In genomic region chr10:37319746-37320430, GRCm38 (mm10) we compare ENCODE assay signal across 17 mouse cellular contexts.
"Had no signal": no experiment of that assay in that cellular context is flagged by ENCODE, and none has a peak within 500 bp of the region (broad histone marks: within the 10 kb centered on the region; RNA-seq: fewer than 3 reads in every experiment).

No protein-coding gene starts in this region.

- H3K36me3 ChIP-seq: limb, embryonic 15.5 days; liver, embryonic 12.5 days; lung, embryonic 15.5 days; neural tube, embryonic 13.5 days; stomach, embryonic 15.5 days had no signal

- H3K27ac ChIP-seq: layer of hippocampus, adult 2 months; left cerebral cortex, adult 2 months; limb, embryonic 15.5 days; liver, embryonic 12.5 days; lung, embryonic 15.5 days; neural tube, embryonic 13.5 days; stomach, embryonic 15.5 days had no signal

- H3K4me3 ChIP-seq: layer of hippocampus, adult 2 months; left cerebral cortex, adult 2 months; limb, embryonic 15.5 days; liver, embryonic 12.5 days; lung, embryonic 15.5 days; neural tube, embryonic 13.5 days; stomach, embryonic 15.5 days had no signal

- H3K27me3 ChIP-seq: limb, embryonic 15.5 days; liver, embryonic 12.5 days; lung, embryonic 15.5 days; neural tube, embryonic 13.5 days; stomach, embryonic 15.5 days had no signal

- ATAC-seq: liver, embryonic 12.5 days had no signal

- H3K9me3 ChIP-seq: limb, embryonic 15.5 days; liver, embryonic 12.5 days; lung, embryonic 15.5 days; neural tube, embryonic 13.5 days; stomach, embryonic 15.5 days had no signal

- H3K9ac ChIP-seq: limb, embryonic 15.5 days; liver, embryonic 12.5 days; lung, embryonic 15.5 days; neural tube, embryonic 13.5 days; stomach, embryonic 15.5 days had no signal

- H3K4me1 ChIP-seq: liver, embryonic 12.5 days; lung, embryonic 15.5 days; stomach, embryonic 15.5 days had no signal

- DNase-seq: kidney, adult 9 months; kidney, postnatal 10 days; kidney, postnatal 4 days; lung, postnatal 14 days; midbrain, embryonic 14.5 days; retina, postnatal 1 day; right cerebral cortex, postnatal 4 days; spleen, adult 18-20 months; thymus, adult 2 months; thymus, postnatal 25 days had no signal

- H3K4me2 ChIP-seq: limb, embryonic 15.5 days; liver, embryonic 12.5 days; lung, embryonic 15.5 days; neural tube, embryonic 13.5 days; stomach, embryonic 15.5 days had no signal
